Mouse (Mus musculus) embryonic facial prominence, embryonic 10.5 days (tissue): ENCODE measurements around the gene Ccer2. TPM values are rescaled to one million over a fixed set of nuclear protein-coding genes. Genes with fewer than 3 reads are reported as not detected.

Experiments
- DNase-seq: peaks from one replicate; pipeline ENCODE4 v3.0.0-alpha.2; 2017; ENCODE audit warnings: low spot score
- H3K27ac ChIP-seq: fragments of 300-500 bp; sonication (generic); replicated peaks from 2 replicates; pipeline ENCODE4 v1.5.1; 2016; ENCODE audit warnings: mild to moderate bottlenecking
- H3K27me3 ChIP-seq: fragments of 300-500 bp; sonication (generic); replicated peaks from 2 replicates; pipeline ENCODE4 v1.6.1; 2016; ENCODE audit warnings: low read depth, mild to moderate bottlenecking; ENCODE audit not compliant: poor library complexity, severe bottlenecking
- H3K36me3 ChIP-seq: fragments of 300-500 bp; sonication (generic); replicated peaks from 2 replicates; pipeline ENCODE4 v1.6.1; 2016; ENCODE audit warnings: mild to moderate bottlenecking, moderate library complexity
- H3K4me1 ChIP-seq: fragments of 300-500 bp; sonication (generic); 2 replicates; pipeline ENCODE4 v1.6.1; 2016
- H3K4me3 ChIP-seq: fragments of 300-500 bp; sonication (generic); 2 replicates; pipeline ENCODE4 v1.5.1; 2016; ENCODE audit warnings: mild to moderate bottlenecking, moderate library complexity
- H3K9me3 ChIP-seq: fragments of 300-500 bp; sonication (generic); 2 replicates; pipeline ENCODE4 v1.6.1; 2016; ENCODE audit warnings: mild to moderate bottlenecking
- whole genome bisulfite sequencing: fragments of 180-500 bp; shearing (Covaris S2); methylation state at CpG from one replicate; pipeline ENCODE4 v1.1.7; 2016; 5-methylcytosine and 5-hydroxymethylcytosine counted together
- polyA plus RNA-seq: library from polyadenylated mRNA; unstranded; fragments of >200 nt; fragmentation: Nextera tagmentation; extraction: Ambion mirVana; gene quantifications from 2 replicates; pipeline ENCODE4 v1.2.1, GENCODE M21; 2016

Gene Ccer2
- polyA plus RNA-seq, result 0.49 and 2.1 TPM in 2 replicates

DNA sequence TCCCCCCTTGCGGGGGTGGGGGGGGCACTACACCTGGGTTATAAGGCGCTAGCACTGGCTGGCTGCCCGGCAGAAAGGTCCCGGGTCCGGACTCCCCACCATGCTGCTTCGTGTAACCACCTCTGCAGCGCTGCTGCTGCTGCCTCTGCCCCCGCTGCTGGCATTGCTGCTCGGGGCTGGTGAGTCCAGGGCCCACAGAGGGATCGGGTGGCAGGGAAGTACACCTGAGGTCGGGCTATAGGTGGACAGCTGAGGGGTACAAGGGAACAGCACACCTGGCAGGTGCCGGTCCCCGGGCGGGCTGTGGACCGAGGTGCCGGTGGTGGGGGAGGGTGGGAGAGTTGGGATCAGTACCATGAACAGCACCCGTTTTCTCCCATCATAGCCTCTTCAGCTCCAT is at the start of gene Ccer2:
Gene Ccer2 (plus strand): TSS at position 96 of the 400 bp plus-strand sequence.
- DNase-seq, result no peak
- Histone ChIP-seq H3K27ac (no peak within 1 kb of the TSS), H3K9me3 (no peaks in the 10 kb centered on the region), H3K4me3 (peak within 1 kb of the TSS; percentile 25; the same call in 1 of the 2 replicates), H3K4me1 (peaks cover 8% of the 10 kb centered on the region), H3K27me3 (peaks cover 24% of the 10 kb centered on the region), H3K36me3 (peaks cover 65% of the 10 kb centered on the region)
- WGBS, result 3% methylated on average over 17 of the region's 17 CpGs

DNA sequence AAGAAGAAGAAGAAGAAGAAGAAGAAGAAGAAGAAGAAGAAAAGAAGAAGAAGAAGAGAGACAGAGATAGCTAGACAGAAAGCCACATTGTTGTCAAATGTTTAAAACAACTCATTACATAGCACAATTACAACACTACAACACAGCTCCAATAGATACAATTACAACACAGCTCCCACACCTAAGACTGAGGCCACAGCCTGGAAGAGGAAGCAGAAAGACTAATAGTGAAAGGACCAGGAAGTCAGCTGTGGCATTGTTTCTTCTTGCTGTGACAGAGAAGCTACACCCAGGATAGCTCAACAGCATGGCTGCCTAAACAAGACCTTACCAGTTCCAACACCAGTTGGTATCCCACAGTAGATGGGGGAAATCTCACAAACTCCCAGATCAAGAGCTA is 46.5 kb upstream of the Ccer2 start:
- Histone ChIP-seq H3K27me3 (peaks cover 1% of the 10 kb centered on the region; the same call in 1 of the 2 replicates), H3K9me3 (no peaks in the 10 kb centered on the region), H3K4me1 (peaks cover 4% of the 10 kb centered on the region), H3K27ac (no peak overlapping the region), H3K36me3 (no peaks in the 10 kb centered on the region), H3K4me3 (no peak overlapping the region)
- no peak for DNase-seq

DNA sequence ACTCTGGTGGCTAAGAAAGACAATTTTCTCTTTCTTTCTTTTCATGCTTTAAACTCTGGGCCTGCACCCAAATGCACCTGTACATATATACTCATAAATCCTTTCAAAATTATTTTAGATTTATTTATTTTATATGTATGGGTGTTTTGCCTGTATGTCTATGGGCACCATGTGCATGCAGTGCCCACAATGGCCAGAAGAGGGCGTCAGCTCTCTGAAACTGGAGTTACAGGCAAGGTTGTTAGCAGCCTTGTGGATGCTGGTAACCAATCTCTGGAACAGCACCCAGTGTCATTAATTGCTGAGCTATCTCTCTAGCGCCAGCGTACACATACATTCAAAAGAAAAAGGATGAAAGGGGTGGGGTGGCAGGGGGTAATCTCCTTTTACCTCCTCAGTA is 45.0 kb upstream of the Ccer2 start:
- Histone ChIP-seq H3K27ac (no peak overlapping the region), H3K36me3 (no peaks in the 10 kb centered on the region), H3K27me3 (peaks cover 10% of the 10 kb centered on the region; the same call in 1 of the 2 replicates), H3K4me3 (no peak overlapping the region), H3K9me3 (no peaks in the 10 kb centered on the region), H3K4me1 (peaks cover 5% of the 10 kb centered on the region)
- 66% methylated on average over 3 of the region's 3 CpGs for WGBS
- DNase-seq, result no peak

DNA sequence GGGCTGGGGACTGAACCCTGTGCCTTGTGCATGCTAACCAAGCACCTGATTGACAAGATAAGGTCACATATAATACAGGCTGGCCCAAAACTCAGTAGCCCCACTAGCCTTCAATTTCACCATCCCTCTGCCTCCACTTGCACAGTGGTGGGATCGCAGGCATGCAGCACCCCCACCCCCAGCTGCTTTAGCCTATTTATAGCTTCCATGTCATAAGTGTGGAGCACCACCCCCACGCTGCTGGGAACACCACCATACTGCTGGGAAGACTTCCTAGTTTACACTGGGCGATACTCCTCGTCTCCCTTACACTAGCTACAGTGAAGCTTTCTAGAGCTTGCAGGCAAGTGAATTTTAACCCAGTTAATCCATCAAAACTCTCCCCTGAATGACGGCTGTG is 41.3 kb upstream of the Ccer2 start:
- Histone ChIP-seq H3K4me3 (no peak overlapping the region), H3K27me3 (peaks cover 13% of the 10 kb centered on the region; the same call in 1 of the 2 replicates), H3K27ac (no peak overlapping the region), H3K9me3 (no peaks in the 10 kb centered on the region), H3K4me1 (peaks cover 27% of the 10 kb centered on the region), H3K36me3 (no peaks in the 10 kb centered on the region)
- no peak for DNase-seq
- WGBS, result 87% methylated on average over 5 of the region's 5 CpGs

DNA sequence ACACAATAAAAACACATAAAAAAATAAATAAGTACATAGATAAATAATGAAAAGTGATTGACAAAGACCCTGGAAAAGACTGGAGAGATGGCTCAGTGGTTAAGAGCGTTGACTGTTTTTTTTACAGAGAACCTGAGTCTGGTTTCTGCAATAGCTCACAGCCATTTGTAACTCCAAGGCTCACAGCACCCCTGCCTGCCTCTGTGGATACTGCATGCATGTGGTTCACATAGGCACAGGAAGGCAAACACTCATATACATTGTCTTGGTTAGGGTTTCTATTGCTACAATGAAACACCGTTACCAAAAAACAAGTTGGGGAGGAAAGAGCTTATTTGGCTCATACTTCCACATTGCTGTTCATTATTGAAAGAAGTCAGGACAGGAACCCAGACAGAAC is 40.4 kb upstream of the Ccer2 start:
- Histone ChIP-seq H3K4me1 (peaks cover 27% of the 10 kb centered on the region), H3K9me3 (no peaks in the 10 kb centered on the region), H3K27ac (no peak overlapping the region), H3K4me3 (no peak overlapping the region), H3K27me3 (peaks cover 13% of the 10 kb centered on the region; the same call in 1 of the 2 replicates), H3K36me3 (no peaks in the 10 kb centered on the region)
- DNase-seq, result no peak
- WGBS, result 98% methylated on average over 2 of the region's 2 CpGs

DNA sequence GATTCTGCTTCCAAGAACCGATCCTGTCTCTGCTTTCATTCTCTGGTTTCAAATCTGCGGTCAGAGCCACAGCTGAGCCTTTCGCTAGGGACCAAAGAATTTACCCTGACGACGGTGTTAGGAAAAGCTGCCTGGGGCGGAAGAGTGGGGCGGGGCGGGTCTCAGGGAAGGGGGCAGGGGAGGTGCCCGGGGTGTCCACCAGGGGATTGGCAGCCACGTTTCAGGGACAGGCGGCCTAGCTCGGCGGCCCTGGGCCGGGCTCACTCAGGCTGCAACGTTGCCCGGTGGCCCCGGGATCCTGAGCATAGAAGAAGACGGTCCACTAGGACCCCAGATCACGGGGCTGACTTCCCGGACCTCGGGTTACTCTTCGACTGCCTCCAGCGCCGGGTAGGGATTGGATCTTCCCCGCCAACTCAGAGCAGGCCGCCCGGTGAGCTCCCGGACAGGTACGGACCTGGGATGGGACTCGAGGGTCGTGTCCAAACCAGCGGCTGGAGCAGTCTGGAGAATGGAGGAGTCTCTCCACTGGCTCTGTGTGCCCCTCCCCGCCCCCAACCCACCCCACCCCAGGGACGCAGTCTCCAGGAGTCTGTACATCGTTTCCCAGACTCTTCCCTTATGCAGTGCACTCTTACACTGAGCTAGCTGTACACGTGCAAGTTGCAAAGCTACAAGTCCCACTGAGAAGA is 39.2 kb upstream of the Ccer2 start, which contains the start of gene Fbxo17:
Gene Fbxo17 (plus strand): TSS at position 215 of the 692 bp plus-strand sequence.
- H3K36me3 ChIP-seq, result no peaks in the 10 kb centered on the region
- H3K4me1 ChIP-seq, result peaks cover 27% of the 10 kb centered on the region
- DNase-seq, result peak; percentile 88
- no peaks in the 10 kb centered on the region for H3K9me3 ChIP-seq
- H3K27ac ChIP-seq, result peak within 1 kb of the TSS; percentile 86
- 3% methylated on average over 36 of the region's 36 CpGs for WGBS
- H3K4me3 ChIP-seq, result peak within 1 kb of the TSS; percentile 65
- H3K27me3 ChIP-seq, result peaks cover 13% of the 10 kb centered on the region; the same call in 1 of the 2 replicates

DNA sequence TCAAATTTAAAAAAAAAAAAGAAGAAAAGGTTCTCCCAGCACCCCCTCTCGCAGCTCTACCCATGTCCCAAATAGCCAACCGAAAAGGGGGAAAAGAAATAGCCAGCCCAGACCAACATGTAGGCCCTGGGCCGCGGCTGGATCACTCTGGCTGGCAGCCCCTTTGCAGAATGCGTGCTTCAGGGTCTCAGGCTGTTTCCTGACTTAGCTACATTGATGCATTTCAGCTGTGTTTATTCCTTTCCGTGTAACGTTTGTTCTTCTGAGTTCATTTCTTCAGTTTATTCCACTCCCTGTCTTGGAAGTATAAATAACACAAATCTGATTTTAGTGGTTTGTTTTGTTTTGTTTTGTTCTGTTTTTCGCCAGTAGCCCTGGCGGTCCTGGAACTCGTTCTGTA is 38.2 kb upstream of the Ccer2 start:
- peaks cover 13% of the 10 kb centered on the region; the same call in 1 of the 2 replicates for H3K27me3 ChIP-seq
- no peak overlapping the region for H3K27ac ChIP-seq
- H3K4me3 ChIP-seq, result no peak overlapping the region
- 87% methylated on average over 10 of the region's 10 CpGs for WGBS
- no peaks in the 10 kb centered on the region for H3K9me3 ChIP-seq
- DNase-seq, result no peak
- H3K36me3 ChIP-seq, result no peaks in the 10 kb centered on the region
- peaks cover 27% of the 10 kb centered on the region for H3K4me1 ChIP-seq

DNA sequence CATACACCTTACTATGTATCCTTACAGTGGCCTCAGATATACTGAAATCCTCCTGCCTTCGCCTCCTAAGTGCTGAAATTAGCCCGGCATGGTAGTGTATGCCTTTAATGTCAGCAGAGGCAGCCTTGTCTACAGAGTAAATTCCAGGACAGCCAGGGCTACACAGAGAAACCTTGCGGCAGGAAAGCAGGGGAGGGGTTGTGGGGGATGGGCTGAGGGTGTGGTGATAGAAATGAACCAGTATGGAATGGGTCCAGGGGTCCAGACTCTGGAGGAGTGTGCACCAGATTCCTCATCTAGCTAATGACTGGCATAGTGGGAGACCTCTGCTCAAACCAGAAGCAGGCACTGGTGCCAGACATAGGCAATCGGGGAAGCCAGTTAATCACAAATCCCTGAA is 36.8 kb upstream of the Ccer2 start:
- no peaks in the 10 kb centered on the region for H3K9me3 ChIP-seq
- H3K27ac ChIP-seq, result no peak overlapping the region
- peaks cover 1% of the 10 kb centered on the region for H3K36me3 ChIP-seq
- DNase-seq, result no peak
- H3K4me3 ChIP-seq, result no peak overlapping the region
- peaks cover 13% of the 10 kb centered on the region; the same call in 1 of the 2 replicates for H3K27me3 ChIP-seq
- WGBS, result 51% methylated on average over 4 of the region's 4 CpGs
- peaks cover 23% of the 10 kb centered on the region for H3K4me1 ChIP-seq

DNA sequence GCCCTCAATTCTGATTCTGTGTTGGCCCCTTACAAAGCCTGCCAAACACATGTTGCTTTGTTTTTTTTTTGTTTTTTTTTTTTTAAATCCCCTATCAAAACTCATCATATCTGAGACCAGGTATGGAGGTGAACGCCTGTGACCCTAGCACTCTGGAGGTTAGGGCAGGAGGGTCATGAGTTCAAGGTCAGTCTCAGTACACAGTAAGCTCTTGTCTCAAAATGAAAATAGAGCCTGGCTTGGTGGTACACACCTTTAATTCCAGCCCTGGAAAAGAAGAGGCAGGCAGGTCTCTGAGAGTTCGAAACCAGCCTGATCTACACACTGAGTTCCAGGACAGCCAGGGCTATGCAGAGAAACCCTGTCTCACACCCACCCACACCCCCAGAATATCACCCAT is 36.3 kb upstream of the Ccer2 start:
- peaks cover 10% of the 10 kb centered on the region; the same call in 1 of the 2 replicates for H3K27me3 ChIP-seq
- H3K4me3 ChIP-seq, result no peak overlapping the region
- H3K27ac ChIP-seq, result no peak overlapping the region
- no peaks in the 10 kb centered on the region for H3K9me3 ChIP-seq
- 85% methylated on average over 2 of the region's 2 CpGs for WGBS
- DNase-seq, result no peak
- peaks cover 6% of the 10 kb centered on the region for H3K36me3 ChIP-seq
- H3K4me1 ChIP-seq, result peaks cover 23% of the 10 kb centered on the region

DNA sequence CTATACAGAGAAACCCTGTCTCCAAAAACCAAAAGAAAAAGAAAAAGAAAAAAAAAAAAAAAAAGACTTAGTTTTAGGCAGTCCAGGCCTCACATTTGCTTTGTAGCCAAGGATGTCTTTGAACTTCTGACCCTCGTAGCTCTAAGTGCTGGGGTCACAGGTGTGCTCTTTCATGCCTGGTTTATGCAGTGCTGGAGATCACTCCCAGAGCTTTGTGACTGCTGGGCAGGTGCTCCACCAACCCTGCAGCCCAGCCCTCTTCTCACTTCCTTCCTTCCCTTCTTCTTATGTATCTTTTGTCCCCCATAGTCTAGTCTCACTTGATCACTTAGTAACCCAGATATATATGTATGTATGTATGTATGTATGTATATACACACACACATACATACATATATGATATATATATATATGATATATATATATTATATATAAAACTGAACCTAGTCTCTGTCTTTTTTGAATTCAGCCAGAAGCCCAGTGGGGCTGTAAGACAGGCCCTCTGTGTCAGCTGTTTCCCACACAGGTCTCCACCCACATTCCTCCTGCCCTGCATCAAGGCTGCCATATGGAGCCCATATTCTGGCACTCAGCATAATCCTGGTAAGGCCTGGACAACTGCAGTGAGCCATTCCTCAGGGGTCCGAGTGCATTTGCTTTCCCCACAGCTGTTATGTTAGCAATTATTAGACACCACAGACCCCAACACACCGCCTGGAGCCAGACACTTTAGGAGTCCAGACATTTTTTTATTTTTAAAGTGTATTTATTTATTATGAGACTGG is 35.0 kb upstream of the Ccer2 start:
- peak; percentile 42 for DNase-seq

DNA sequence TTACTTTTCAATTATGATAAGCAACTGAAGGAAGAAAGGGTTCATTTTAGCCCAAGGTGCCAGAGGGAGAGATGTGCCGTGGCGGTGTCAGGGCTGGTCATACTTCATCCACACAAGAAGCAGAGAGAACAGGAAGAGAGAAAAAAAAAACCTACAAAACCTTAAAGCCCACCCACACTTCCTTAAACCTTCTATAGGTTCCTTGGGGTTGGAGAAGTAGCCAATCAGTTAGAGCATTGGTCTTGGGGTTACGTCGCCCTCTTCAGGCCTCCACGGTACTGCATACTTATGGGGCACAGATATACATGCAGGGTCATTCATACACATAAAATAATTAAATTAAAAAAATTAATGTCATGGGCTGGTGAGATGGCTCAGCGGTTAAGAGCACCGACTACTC is 33.9 kb upstream of the Ccer2 start:
- peaks cover 10% of the 10 kb centered on the region for H3K4me1 ChIP-seq
- 90% methylated on average over 7 of the region's 7 CpGs for WGBS
- H3K27ac ChIP-seq, result no peak overlapping the region
- H3K27me3 ChIP-seq, result 0 out of 2 replicates have a peak, but pooled peaks cover 3% of the 10 kb centered on the region
- no peak for DNase-seq
- no peaks in the 10 kb centered on the region for H3K9me3 ChIP-seq
- no peak overlapping the region for H3K4me3 ChIP-seq
- H3K36me3 ChIP-seq, result peaks cover 12% of the 10 kb centered on the region

More for the DNA sequence above, 35.0 kb upstream of the Ccer2 start:
- H3K27me3 ChIP-seq, result 0 out of 2 replicates have a peak, but pooled peaks cover 3% of the 10 kb centered on the region
- peaks cover 12% of the 10 kb centered on the region for H3K36me3 ChIP-seq
- H3K4me1 ChIP-seq, result peaks cover 21% of the 10 kb centered on the region
- 66% methylated on average over 3 of the region's 3 CpGs for WGBS
- H3K9me3 ChIP-seq, result no peaks in the 10 kb centered on the region
- H3K4me3 ChIP-seq, result no peak overlapping the region
- H3K27ac ChIP-seq, result no peak overlapping the region

DNA sequence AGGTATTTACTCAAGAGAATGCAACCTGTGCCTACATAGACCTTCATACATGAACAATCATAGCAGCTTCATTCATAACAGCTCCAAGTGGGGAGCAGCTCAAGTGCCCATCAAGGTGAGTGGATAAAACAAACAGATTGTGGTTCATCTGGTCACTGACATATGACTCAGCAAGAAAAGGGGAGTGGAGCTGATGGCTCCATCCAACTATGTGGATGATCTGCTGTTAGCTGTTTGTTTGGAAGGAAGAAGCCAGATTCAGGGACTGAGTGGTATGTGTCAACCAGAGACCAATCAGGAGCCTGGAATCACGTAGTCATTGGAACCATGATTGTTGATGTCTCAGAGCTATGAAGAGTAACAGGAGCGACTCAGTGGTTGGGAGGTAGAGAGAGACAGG is 31.4 kb upstream of the Ccer2 start:
- no peak overlapping the region for H3K27ac ChIP-seq
- no peaks in the 10 kb centered on the region for H3K9me3 ChIP-seq
- H3K27me3 ChIP-seq, result no peaks in the 10 kb centered on the region
- H3K4me1 ChIP-seq, result no peaks in the 10 kb centered on the region; the same call in 1 of the 2 replicates
- no peak overlapping the region for H3K4me3 ChIP-seq
- 94% methylated on average over 2 of the region's 2 CpGs for WGBS
- DNase-seq, result no peak
- peaks cover 12% of the 10 kb centered on the region for H3K36me3 ChIP-seq
